Mouse (Mus musculus) layer of hippocampus, postnatal 25 days (tissue): ENCODE results near the gene Ajuba. TPM values are rescaled to one million over a fixed set of nuclear protein-coding genes. Genes with fewer than 3 reads are reported as not detected.

Experiments used
- DNase-seq, 2 experiments: peaks; one replicate each; pipeline ENCODE4 v3.0.0; 2022; ENCODE audit warnings: mixed read lengths in 2 of 2, low spot score in 1 of 2; ENCODE audit errors: extremely low spot score in 1 of 2
- total RNA-seq, 2 experiments: library from RNA; stranded (reverse); gene quantifications; 2 replicates each; pipeline ENCODE4 v1.2.3; 2021

Gene Ajuba
- total RNA-seq, 2 experiments from 2014 or later, result 1.3 to 2.4 TPM

- no peak for DNase-seq
Observed at GRCm38 (mm10) chr14:54594055-54594454, 16.7 kb upstream of the Ajuba start.

GRCm38 (mm10) chr14:54592319-54592934 is 15.1 kb upstream of the Ajuba start:
- no peak for DNase-seq

GRCm38 (mm10) chr14:54591056-54591455 is 13.7 kb upstream of the Ajuba start:
- DNase-seq, result no peak

- peak in 1 of 2 experiments; percentile 66 for DNase-seq
Observed at GRCm38 (mm10) chr14:54583681-54584338, 6.5 kb upstream of the Ajuba start.

GRCm38 (mm10) chr14:54582536-54582935 is 5.2 kb upstream of the Ajuba start:
- no peak for DNase-seq

GRCm38 (mm10) chr14:54579638-54580037 is 2.3 kb upstream of the Ajuba start:
- no peak for DNase-seq

GRCm38 (mm10) chr14:54578063-54578462 is 705 bp upstream of the Ajuba start:
- DNase-seq, result no peak

GRCm38 (mm10) chr14:54576241-54577088 is 893 bp downstream of the Ajuba start:
- no peak for DNase-seq

GRCm38 (mm10) chr14:54575631-54576030 is 1.7 kb downstream of the Ajuba start:
- no peak for DNase-seq

GRCm38 (mm10) chr14:54575031-54575430 is 2.3 kb downstream of the Ajuba start:
- no peak for DNase-seq

- DNase-seq, result no peak
Observed at GRCm38 (mm10) chr14:54574253-54574652, 3.1 kb downstream of the Ajuba start.

- no peak for DNase-seq
Observed at GRCm38 (mm10) chr14:54572790-54573736, 4.3 kb downstream of the Ajuba start.

- DNase-seq, result no peak
Observed at GRCm38 (mm10) chr14:54572122-54572521, 5.2 kb downstream of the Ajuba start.

GRCm38 (mm10) chr14:54569451-54570392 is 7.6 kb downstream of the Ajuba start:
- DNase-seq, result no peak

- peak; percentile 63 to 80 for DNase-seq
Observed at GRCm38 (mm10) chr14:54568694-54569414, 8.5 kb downstream of the Ajuba start.

GRCm38 (mm10) chr14:54560527-54561242 is 16.7 kb downstream of the Ajuba start:
- DNase-seq, result no peak

- no peak for DNase-seq
Observed at GRCm38 (mm10) chr14:54557330-54557729, 20.0 kb downstream of the Ajuba start.
